Mouse (Mus musculus): Measurements from ENCODE around the gene Mcpt1. TPM values are rescaled to one million over a fixed set of nuclear protein-coding genes. Genes with fewer than 3 reads are reported as not detected.

Mcpt1 gene
- polyA plus RNA-seq, 1 experiment from 2014 or later, result not detected

Other genes with a start within 250 kb of the Mcpt1 start
- gene Adcy4, start 233.9 kb upstream of the Mcpt1 start, polyA plus RNA-seq (2015; fragmentation: Nextera tagmentation; extraction: Ambion mirVana), result 5.3 and 6.0 TPM in 2 replicates
- gene Ripk3, start 229.1 kb upstream of the Mcpt1 start, polyA plus RNA-seq (2015; fragmentation: Nextera tagmentation; extraction: Ambion mirVana), result 2.6 and 3.7 TPM in 2 replicates
- 10.8 and 12.0 TPM in 2 replicates for gene Nfatc4, start 194.8 kb upstream of the Mcpt1 start, polyA plus RNA-seq (2015; fragmentation: Nextera tagmentation; extraction: Ambion mirVana)
- gene Nynrin, start 164.0 kb upstream of the Mcpt1 start, polyA plus RNA-seq (2015; fragmentation: Nextera tagmentation; extraction: Ambion mirVana), result 11.7 and 11.9 TPM in 2 replicates
- gene Cbln3, start 133.6 kb upstream of the Mcpt1 start, polyA plus RNA-seq (2015; fragmentation: Nextera tagmentation; extraction: Ambion mirVana), result 0.14 and 0.27 TPM in 2 replicates
- gene Khnyn, start 133.0 kb upstream of the Mcpt1 start, polyA plus RNA-seq (2015; fragmentation: Nextera tagmentation; extraction: Ambion mirVana), result 10.0 and 11.1 TPM in 2 replicates
- gene Sdr39u1, start 117.7 kb upstream of the Mcpt1 start, polyA plus RNA-seq (2015; fragmentation: Nextera tagmentation; extraction: Ambion mirVana), result 115 and 124 TPM in 2 replicates
- 0.43 TPM in 1 of 2 replicates, not detected in the other for gene Cma1, start 73.3 kb upstream of the Mcpt1 start, polyA plus RNA-seq (2015; fragmentation: Nextera tagmentation; extraction: Ambion mirVana)
- not detected in 2 replicates for gene Cma2, start 67.0 kb upstream of the Mcpt1 start, polyA plus RNA-seq (2015; fragmentation: Nextera tagmentation; extraction: Ambion mirVana)
- not detected in 2 replicates for gene Mcpt9, start 12.5 kb downstream of the Mcpt1 start, polyA plus RNA-seq (2015; fragmentation: Nextera tagmentation; extraction: Ambion mirVana)
- gene Mcpt2, start 24.1 kb downstream of the Mcpt1 start, polyA plus RNA-seq (2015; fragmentation: Nextera tagmentation; extraction: Ambion mirVana), result not detected in 2 replicates
- not detected in 2 replicates for gene Mcpt4, start 44.3 kb downstream of the Mcpt1 start, polyA plus RNA-seq (2015; fragmentation: Nextera tagmentation; extraction: Ambion mirVana)
- gene Mcpt8, start 67.3 kb downstream of the Mcpt1 start, polyA plus RNA-seq (2015; fragmentation: Nextera tagmentation; extraction: Ambion mirVana), result not detected in 2 replicates
- not detected in 2 replicates for gene Ctsg, start 84.6 kb downstream of the Mcpt1 start, polyA plus RNA-seq (2015; fragmentation: Nextera tagmentation; extraction: Ambion mirVana)
- gene Gzme, start 102.7 kb downstream of the Mcpt1 start, polyA plus RNA-seq (2015; fragmentation: Nextera tagmentation; extraction: Ambion mirVana), result not detected in 2 replicates
- gene Gzmd, start 114.6 kb downstream of the Mcpt1 start, polyA plus RNA-seq (2015; fragmentation: Nextera tagmentation; extraction: Ambion mirVana), result not detected in 2 replicates
- gene Gzmg, start 141.6 kb downstream of the Mcpt1 start, polyA plus RNA-seq (2015; fragmentation: Nextera tagmentation; extraction: Ambion mirVana), result not detected in 2 replicates
- not detected in 2 replicates for gene Gzmn, start 156.6 kb downstream of the Mcpt1 start, polyA plus RNA-seq (2015; fragmentation: Nextera tagmentation; extraction: Ambion mirVana)
- not detected in 2 replicates for gene Gzmf, start 193.4 kb downstream of the Mcpt1 start, polyA plus RNA-seq (2015; fragmentation: Nextera tagmentation; extraction: Ambion mirVana)
- not detected in 2 replicates for gene Gzmc, start 216.7 kb downstream of the Mcpt1 start, polyA plus RNA-seq (2015; fragmentation: Nextera tagmentation; extraction: Ambion mirVana)
- gene Gzmb, start 244.3 kb downstream of the Mcpt1 start, polyA plus RNA-seq (2015; fragmentation: Nextera tagmentation; extraction: Ambion mirVana), result not detected in 2 replicates